Mouse (Mus musculus): ENCODE measurements at regions not wholly inside any gene's neighbourhood (a gene's known extent, or its start where the extent isn't known, plus 50 kb on each side); places are given as distances from the start of the nearest gene placed in this dataset.
"Not testable (repeated sequence)": the region's sequence is repeated elsewhere in the genome, so short reads cannot be mapped to it uniquely, and the experiment has no call there.

DNA sequence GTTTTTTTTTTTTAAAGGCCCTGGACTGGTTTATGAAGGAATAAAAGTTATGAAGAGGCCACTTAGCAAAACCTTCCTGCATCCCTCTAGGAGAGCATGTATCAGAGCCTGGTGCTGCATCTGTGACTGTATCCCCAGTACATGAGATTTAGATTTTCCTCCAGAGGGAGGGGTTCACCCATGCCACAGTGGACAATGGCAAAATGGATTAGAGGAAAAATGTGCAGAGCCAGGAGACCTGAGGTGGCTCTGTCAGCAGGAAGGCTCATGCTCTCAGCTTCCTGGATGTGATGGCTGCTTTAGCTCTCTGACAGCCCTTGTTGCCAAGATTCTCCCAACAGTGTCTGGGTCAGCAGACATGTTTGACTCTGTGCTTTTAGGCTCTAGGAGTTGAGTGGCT is 298.2 kb downstream of the Eipr1 start:
- no peak for DNase-seq (ENCODE audit: low read depth, low spot score)

DNA sequence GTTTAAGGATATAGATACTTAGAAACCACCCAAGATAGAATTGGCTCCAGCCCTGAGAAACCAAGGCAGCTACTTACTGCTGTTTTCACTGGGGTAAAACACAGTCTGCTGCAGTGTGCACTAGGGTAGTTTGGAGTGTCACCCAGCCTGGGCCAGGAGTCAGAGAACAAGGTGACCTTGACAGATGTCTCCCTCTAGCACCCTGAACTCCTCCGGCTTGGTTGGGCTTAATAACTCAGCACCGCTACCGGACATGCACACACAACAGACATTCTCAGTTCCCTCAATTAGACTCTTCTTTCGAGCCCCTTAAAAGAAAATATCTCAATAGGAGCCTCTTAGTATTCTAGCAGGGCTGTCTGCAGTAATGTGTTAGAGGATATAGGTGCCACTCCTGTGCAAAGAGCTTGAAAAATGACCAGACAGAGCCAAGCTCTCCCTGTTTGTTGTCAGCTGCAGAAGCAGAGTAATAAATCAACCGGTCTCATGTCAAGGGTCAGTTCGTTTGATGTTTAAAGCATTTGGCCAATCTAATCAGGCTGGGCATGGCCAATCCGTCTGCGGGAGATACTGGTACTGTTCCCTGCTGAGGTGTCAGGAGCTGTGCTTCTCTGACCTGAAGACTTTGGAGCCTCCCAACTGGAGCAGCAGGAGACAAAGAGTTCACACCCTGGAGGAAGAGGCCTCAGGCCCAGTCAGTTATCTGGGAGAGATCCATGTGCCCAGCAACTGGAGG is 299.1 kb downstream of the Eipr1 start:
- no peak for DNase-seq (ENCODE audit: low read depth, low spot score)

DNA sequence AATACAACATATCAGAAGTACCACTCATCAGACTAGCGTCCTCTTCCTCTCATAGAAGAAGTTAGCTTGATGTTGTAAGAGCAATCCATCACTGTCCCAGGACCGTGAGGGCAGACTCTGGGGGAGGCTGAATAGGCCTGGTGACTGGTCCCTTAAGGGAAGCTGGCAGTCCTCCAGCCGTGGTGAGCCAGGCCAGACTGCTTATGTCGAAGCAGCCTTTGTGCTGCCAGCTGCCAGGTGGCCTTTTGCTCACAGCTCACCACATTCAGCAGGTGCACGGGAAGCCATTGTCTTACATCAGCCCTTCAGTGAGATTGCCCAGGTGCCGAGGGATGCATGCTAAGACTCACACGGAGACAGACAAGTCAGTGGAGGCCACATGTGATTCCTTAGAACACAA is 302.8 kb downstream of the Eipr1 start:
- peak; percentile 52 for DNase-seq (ENCODE audit: low read depth, low spot score)

DNA sequence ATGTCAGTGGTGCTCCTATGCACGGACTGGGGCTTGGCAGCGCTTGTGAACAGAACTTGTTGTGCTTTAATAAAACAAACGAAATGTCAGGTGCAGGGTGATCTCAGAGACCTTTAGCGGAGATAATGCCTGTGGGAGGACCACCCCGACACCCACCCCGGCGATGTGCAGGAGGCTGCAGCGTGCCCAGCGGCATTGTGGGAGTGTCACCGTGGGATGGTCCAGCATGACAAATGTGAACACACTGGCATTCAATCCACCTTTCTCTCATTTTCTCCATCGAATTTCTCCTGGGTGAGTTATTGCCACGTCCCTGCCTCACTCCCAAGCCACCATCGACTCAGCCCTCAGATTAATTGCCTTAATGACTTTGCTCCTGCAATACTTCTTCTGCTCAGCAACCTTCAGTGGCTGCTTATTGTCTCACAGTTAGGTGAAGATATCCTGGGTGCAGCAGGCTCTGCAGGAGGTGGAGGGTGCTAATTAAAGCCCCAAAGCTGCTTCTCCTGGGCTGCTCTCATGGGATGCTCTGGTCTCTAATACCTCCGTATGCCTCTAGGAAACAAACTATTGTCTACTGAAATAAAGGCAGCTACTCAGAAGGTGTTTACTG is 310.5 kb downstream of the Eipr1 start:
- no peak for DNase-seq (ENCODE audit: low read depth, low spot score)

DNA sequence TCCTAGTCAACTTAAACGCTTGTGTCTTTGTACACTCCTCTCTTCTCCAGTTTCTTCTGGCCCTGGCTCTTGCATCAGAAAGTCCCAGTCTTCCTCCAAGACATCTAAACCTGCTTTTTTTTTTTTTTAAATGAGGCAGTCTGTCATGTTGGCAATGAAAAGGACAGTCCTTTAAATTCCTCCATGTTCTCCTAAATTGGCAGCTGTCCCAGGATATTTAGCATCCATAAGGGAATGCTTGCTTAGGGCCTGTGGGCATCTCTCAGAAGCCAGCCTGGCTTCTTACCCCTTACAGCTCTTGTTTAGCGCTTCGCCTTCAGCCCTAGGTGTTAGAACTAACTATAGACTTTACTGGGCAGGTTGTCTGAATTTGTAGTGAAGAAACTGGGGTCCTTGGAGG is 311.2 kb downstream of the Eipr1 start:
- peak; percentile 63 for DNase-seq (ENCODE audit: low read depth, low spot score)

DNA sequence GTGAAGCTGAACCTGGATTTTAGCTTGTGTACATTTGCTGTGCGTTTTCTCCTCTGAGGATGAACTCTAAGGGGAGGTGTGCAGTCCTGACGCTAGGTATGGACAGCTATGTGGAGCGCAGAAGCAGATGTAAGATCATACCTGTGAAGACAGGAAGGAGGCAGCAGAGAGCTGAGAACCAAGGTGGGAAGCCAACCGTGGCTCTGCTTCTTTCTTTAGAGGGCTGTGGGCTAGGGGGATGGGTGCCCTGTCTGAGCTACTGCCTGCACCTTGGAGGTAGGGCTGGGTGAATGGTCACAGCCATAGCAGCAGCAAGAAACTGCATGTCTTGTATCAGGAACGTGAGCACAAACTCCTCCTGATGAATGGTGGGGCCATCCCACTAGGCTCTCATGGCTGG is 316.6 kb downstream of the Eipr1 start:
- DNase-seq (ENCODE audit: low read depth, low spot score): peak; percentile 56

DNA sequence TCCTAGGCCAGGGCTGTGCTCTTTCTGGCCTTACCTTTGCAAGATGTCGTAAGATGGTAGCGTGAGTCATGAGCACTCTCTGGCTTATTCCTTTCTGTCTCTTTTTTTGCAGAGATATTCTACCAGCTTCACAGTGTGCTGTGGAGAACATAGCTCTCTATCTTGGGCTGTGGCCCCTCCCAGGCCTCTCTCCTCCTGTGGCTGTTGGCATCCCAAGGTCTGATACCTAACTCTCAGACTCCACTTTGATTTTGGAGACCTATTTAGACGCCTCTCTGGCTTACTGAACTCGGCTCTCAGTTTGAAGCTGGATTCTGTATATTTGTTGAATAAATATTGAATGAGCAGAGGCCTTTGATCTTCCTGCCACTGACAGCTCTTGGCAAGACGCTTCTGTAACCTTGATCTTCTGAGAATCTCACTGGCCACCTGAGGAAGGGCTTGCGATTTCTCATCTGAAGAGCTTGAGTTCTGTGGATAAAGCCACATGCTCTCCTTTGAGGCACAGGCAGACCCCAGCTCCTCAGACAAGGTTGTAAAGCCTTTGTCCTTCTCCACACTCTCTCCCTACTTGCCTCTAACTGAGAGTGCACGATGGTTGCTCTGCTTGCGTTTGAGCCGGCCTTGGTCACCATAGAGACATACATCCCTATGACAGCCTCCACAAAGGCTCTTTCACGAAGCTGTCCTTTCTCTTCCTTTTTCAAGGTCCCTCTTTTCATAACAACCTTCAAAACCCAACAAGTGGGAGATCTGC is 323.7 kb downstream of the Eipr1 start:
- DNase-seq (ENCODE audit: low read depth, low spot score): peak; percentile 26

DNA sequence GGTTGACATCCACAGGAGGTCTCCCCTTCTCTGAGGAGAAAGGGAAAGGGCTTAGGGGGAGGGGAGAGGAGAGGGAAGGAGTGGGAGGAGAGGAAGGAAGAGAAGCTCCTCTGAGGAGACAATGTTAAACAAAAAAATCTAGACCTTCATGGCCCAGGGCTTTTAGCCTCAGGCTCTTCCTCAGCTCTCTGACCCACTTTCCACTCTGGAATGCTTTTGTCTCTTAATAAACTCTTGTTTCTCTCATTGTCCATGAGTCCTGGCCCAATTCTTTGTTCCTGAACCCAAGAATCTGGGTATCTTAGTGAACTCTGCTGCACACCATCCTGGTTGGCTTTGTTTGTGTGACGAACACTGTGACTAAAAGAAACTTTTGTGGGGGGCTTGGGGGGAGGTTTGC is 325.0 kb downstream of the Eipr1 start:
- DNase-seq (ENCODE audit: low read depth, low spot score): no peak

DNA sequence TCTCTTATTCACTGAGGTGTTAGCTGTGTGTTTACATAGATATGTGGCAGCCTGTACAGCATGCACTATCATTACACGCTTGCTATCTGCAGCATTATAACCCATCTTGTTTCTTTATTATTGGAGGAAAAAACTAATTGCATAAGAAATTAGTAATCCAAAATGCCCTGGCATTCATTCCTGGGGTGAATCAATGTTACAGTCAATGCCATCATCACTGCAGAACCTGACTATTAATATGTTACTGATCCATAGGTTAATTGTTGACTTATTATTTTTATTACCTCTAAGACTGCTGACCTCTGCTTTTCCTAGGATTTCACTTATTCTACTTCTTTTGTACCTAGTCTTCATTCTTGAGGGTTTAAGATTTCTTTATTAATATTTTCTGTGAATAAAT is 327.4 kb downstream of the Eipr1 start:
- no peak for DNase-seq (ENCODE audit: low read depth, low spot score)

DNA sequence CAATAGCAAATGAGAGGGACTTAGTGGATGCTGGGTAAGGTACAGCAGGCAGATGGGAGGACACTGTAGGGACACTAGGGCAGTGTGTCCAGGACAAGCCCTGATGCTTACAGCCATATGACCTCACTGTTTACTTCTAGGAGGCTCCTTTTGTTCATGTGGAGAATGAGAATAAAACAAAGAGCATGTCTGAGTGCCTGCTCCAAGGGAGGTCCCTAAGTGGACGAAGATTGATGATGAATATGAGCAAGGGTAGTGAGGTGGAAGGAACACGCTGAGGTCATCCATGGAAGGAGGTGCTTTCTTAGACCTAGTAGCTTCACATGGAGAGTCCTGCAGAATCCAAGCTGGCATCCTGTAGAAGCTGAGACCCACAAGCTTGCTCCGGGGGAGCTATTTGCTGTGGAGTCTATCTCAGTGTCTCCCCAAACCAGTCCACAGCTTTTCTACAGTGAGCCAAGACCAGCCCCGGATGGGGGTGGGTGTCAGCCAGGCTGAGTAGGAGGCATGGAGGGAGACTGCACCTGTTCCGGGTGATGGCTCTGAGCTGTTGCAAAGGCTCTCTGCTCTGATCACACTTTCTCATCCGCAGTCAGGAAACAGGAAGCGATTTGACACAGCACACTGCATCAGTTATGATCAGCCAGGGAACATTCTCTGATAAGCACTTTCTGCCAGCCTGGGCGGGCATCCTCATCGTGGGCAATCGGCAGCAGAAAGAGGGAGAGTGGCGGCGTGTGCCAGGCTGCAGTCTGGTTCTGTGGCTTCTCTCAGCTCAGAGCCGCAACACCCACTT is 332.0 kb downstream of the Eipr1 start:
- DNase-seq (ENCODE audit: low read depth, low spot score): peak; percentile 93

DNA sequence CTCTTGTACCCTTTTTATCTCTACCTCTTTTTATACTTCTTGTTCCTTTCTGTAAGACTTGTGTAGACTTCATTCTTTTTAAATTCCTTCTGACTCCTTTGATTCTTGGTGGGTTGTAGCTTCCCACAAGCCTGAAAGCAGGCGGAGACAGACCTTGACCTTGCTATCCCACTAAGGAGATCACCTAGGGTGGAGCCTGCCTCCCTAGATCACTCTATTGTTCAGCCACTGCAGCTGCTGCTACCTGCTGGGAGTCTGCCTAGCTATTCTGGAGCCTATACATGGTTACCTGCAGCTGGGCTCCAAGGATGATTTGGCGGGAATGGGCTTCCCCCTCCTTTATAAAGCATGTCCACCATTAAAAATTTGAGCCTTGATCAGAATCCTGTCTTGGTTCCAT is 335.6 kb downstream of the Eipr1 start:
- not testable (repeated sequence) for DNase-seq (ENCODE audit: low read depth, low spot score)

DNA sequence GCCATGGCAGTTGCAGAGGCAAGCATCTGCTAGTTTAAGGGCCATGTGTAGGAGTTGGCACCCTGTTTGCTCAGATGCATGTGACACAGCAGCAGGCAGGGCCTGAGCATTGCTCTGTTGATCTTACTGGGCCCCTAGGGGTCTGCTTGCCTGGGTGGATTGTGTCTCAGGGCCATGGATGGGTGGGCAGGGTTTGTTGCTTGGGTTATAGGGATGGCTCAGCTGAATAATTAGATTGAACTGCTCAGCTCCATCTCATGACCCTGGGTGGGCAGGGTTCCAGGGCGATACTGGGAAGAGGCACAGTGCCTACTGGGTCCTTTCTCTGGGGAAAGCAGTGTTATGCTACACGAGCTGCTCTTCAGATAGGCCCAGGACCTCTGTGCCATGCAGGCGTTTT is 338.0 kb downstream of the Eipr1 start:
- no peak for DNase-seq (ENCODE audit: low read depth, low spot score)

DNA sequence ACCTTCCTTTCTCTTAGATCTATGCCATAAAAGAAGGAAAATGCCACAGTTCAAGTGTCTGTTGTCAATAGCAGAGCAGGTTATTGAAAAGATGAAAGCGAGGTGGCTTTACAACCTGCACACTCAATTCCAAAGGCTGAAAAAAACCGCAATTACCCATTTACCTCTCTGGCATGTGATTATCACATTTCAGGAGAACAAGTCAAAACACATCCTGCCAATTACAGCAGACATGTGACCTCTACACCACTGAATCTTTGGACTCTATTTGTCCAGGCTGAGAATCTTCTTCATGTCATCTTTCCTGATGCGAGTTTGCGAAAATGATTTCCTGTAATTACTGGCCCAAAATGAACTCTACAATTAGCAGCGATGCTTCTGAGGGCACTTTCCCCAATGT is 338.8 kb downstream of the Eipr1 start:
- no peak for DNase-seq (ENCODE audit: low read depth, low spot score)

DNA sequence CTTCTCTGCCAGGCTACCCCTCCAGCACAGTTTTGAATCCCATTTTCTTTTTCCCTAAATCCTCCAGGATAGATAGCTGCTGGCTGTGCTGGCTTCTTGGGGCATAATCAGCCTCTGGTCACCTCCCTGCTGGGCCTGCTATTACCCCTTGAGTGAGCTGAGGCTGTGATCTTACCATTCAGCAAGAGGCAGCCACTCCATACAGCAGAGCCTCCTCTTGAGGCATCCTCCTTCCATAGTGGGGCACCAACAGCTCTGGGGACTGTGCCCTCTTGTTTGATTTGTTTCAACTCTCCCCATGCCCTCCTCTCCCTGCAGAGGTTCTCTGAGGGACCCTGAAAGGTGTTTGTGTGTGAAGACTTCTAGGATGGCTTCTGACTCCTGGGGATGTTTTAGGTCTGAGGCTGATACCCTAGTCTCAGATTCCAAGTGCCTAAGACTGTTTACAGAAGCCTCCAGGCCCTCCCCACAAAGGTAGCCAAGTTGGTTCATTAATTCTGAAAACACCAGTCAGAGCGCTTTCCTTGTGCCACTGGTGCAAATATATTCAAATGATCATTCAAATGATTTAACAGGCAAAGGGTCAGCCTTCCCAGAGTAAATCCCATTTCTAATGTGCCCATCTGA is 343.9 kb downstream of the Eipr1 start:
- DNase-seq (ENCODE audit: low read depth, low spot score): no peak

DNA sequence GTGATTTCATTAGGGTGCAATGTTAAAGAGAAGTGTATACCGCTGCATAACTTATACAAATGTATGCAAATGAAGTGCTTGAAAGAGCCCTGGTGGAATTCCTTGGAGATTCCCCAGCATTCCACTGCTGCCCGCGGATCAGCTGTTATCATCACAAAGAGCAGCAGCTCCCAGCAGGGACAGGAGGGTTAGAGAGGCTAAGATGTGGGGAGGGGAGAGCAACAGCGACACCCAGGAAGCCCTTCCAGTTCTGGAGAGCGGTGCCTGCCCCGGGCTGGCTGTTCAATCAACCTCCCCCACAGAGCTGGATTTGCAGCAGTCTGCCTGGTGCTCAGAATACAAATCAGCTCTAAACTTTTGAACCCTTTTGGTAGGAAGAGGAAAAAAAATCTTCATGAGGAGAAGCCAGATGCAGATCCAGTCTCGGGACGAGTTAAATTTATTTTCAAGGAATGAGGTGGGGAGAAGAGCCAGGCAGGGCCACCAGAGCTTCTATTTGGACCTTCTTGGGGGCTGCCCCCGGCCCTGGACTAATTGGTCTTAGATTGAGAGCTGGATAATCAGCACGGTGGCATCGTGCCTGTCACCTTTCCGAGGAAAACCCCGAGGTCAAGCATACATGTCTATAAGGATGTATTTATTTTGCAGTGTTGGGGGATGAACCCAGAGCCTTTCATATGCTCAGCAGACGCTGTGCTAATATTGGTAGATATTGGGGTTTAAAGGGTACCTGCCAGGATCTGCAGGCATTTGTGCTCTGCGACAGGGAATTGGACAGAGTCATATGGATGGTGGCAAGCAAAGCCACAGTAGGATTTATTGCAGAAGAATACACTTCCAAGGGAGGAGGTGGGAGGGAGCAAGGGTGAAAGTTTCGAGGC is 344.7 kb downstream of the Eipr1 start:
- DNase-seq (ENCODE audit: low read depth, low spot score): peak; percentile 87

DNA sequence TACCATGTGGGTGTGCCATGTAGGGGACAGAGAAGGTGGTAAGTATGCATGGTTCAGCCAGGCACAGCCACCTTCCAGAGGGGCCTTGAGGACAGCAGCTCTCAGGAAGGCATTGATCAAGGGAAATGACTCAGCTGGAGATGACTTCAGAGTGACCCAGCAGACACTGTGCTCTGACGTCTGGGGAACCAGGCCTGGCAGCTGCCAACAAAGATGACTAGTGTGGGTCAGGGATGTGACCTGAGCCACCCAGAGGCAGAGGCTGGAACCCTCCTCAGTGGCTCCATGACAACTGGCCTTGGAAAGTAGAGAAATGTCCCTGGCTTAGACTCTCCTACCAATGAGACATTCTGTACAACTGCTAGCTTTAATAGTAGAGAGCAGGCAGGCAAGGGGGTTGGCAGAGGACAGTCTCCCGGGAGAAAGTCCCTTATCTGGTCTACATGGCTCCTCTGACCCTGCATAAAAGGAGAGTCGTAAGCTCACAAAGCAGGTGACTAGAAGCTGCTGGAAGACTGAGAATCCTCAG is 348.5 kb downstream of the Eipr1 start:
- peak; percentile 27 for DNase-seq (ENCODE audit: low read depth, low spot score)

DNA sequence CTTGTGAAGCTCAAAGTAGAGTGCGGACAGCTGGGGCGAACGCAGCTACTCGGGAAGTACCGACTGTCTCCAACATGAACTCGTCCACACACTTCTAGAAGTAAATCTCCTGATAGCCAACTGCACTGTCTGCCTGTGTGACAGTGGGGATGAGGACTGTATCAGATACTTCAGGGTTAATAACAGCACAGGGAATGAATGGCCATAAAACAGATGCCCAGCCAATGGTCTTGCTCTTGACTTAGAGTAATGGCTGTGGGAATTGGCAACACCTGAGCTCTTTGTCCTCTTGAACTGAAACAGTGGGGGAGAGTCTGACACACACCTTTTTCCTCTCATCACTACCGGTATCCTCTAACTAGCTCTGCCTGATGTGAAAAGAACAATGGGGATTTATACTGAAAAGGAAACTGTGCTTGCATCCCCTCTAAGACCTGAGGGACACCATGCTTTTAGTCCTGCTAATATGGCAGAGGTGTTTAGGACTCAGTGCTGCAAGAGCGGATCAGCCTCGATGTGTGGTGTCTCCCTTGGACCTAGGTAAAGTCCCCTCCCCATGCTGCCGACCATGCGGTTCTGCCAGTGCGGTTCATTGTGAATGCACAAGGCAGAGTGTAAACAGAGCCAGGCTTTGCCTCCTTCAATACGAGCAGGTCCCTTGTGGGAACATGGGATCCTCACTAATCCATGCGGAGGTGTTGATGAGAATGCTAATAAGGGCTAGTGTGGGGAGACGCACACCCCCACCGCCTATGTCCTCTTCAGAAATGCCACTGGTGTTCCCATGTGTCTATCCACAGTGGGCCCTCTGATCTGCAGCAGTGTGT is 355.5 kb downstream of the Eipr1 start:
- no peak for DNase-seq (ENCODE audit: low read depth, low spot score)

DNA sequence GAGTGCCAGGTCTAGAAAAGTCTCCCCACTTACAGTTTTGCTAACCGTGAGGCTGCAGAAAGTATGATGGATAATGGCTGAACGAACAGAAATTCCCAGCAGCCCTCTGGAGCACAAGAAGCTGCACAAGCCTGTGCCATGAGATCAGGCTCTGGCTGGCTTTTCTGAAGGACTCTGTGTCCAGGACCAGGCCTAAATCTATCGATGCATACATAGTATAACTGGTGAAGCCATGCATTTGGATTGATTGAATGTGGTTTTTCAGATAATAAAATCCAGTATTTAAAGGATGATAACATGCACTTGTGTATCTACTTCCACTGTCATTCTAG is 356.1 kb downstream of the Eipr1 start:
- no peak for DNase-seq (ENCODE audit: low read depth, low spot score)

DNA sequence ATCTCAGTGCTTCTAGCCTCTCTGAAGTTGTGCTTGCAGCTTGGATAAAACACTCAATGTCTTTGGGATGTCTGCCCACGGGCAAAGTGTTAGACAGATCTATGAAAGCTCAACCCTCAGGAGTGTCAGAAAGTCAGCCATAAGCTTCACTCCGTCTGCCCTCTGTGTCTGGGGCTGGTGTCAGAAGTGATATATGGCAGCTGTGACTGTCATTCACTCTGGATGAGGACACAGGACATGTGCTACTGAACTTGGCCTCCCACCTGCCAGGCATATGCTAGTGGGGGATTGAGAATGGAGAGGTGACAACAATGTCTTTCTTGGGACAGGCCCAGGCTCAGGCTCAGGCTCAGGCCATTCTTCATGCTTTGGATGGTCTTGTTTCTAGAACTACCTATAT is 366.7 kb downstream of the Eipr1 start:
- DNase-seq (ENCODE audit: low read depth, low spot score): no peak

DNA sequence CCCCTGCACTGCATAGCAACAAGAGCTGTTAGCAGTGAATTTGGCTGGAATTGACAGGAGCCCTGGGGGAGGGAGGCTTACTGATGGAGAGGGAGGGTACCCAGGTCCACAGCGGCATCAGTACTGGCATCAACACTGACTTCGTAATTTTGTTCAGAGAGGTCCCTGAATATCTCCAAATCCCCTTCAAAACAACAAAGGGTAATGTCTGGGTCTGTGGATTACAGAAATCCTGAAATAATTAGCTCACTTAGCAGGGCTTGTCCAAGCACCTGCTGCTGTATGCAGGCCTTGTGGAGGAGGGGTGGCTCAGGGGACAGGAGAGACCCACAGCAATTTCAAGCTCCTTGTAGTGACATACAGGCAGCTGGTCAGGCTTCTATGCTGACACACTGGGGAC is 369.6 kb downstream of the Eipr1 start:
- no peak for DNase-seq (ENCODE audit: low read depth, low spot score)

Data from brain, adult 2 months (tissue).